Mouse (Mus musculus): ENCODE measurements around the gene Ghrhr. TPM values are rescaled to one million over a fixed set of nuclear protein-coding genes. Genes with fewer than 3 reads are reported as not detected.

Gene Ghrhr
- polyA plus RNA-seq, 2 experiments: 0.02 TPM; not detected in 1

DNA sequence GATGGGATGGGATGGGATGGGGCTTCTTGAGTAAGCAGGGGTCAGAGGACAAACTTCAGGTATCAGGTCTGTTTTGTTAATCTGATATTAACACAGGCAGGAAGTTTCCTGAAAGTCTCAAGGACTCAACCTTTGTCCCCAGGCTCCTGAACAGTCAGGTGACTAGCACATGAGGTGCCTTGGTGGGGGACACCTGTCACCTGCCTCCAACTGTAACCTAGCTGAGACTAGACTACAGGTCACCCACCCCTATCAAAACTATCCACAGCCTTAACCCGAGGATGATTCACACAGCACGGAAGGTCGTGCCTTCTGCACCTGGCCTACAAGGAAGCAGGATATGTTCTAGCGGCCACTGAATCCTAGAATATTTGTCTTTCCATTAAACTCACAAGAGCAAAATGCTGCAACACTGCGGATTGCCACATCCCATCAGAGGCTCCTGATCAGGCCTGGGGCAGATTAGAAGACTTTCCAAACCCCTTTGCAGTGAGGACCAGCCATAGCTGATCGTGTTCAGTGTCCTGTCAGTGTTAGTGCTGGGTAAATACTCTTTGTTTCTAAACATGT is 25.6 kb upstream of the Ghrhr start:
- Histone ChIP-seq H3K36me3 (replicated peaks; ENCODE audit: control insufficient read depth, insufficient read depth, low read depth) (peaks cover 5% of the 10 kb centered on the region), H3K9ac (replicated peaks) (no peak overlapping the region), H3K9me3 (ENCODE audit: control insufficient read depth, low read length) (no peaks in the 10 kb centered on the region), H3K27ac (no peak overlapping the region), H3K4me2 (ENCODE audit: low read depth) (no peak overlapping the region), H3K4me1 (replicated peaks; ENCODE audit: control insufficient read depth in 2 of 2, insufficient read depth in 2 of 2, low read length in 1 of 2) (peaks cover 22 to 28% of the 10 kb centered on the region in 2 experiments), H3K27me3 (ENCODE audit: control insufficient read depth, insufficient read depth, low read length) (no peaks in the 10 kb centered on the region), H3K4me3 (ENCODE audit: insufficient read depth in 1 of 2, low read depth in 2 of 2, low read length in 2 of 2) (no peak overlapping the region)
- WGBS (ENCODE audit: insufficient replicate concordance): 79% methylated on average over 6 of the region's 6 CpGs
- TF ChIP-seq EP300 (IDR thresholded peaks at IDR 0.05; ENCODE audit: low read depth) (no peak), CTCF (IDR thresholded peaks at IDR 0.05; ENCODE audit: low read depth) (no peak)
- no peak for DNase-seq (ENCODE audit: low read depth in 3 of 3, low spot score in 3 of 3)
- ATAC-seq (ENCODE audit: insufficient read depth): no peak

DNA sequence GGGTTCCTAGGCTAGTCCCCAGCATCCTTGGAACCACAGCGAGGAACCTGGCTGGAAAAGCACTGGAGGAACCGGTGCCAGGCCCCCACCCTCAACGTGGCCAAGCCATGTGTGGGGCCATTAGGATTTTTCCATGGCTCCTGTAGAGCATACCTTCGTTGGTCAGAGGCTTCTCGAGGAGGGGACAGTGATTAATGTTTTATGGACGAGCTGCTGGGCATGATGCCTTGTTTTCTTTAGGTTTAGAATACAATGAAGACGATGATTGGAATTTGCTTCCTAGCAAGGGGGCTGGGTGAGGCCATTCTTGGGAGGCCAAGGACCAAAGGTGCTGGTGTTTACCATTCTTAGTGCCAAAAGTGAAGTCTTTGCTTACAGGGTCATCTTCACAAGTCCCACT is 24.4 kb upstream of the Ghrhr start:
- Histone ChIP-seq H3K9me3 (ENCODE audit: control insufficient read depth, low read length) (no peaks in the 10 kb centered on the region), H3K4me2 (ENCODE audit: low read depth) (no peak overlapping the region), H3K4me3 (ENCODE audit: insufficient read depth in 1 of 2, low read depth in 2 of 2, low read length in 2 of 2) (no peak overlapping the region), H3K36me3 (replicated peaks; ENCODE audit: control insufficient read depth, insufficient read depth, low read depth) (no peaks in the 10 kb centered on the region; the same call in 1 of the 2 replicates), H3K27me3 (ENCODE audit: control insufficient read depth, insufficient read depth, low read length) (no peaks in the 10 kb centered on the region), H3K27ac (no peak overlapping the region), H3K9ac (replicated peaks) (no peak overlapping the region), H3K4me1 (replicated peaks; ENCODE audit: control insufficient read depth in 2 of 2, insufficient read depth in 2 of 2, low read length in 1 of 2) (peaks cover 33 to 40% of the 10 kb centered on the region in 2 experiments)
- 69% methylated on average over 7 of the region's 7 CpGs for WGBS (ENCODE audit: insufficient replicate concordance)
- ATAC-seq (ENCODE audit: insufficient read depth) (no peak), DNase-seq (ENCODE audit: low read depth in 3 of 3, low spot score in 3 of 3) (no peak)
- TF ChIP-seq CTCF (IDR thresholded peaks at IDR 0.05; ENCODE audit: low read depth): no peak
- no peak for TF ChIP-seq EP300 (IDR thresholded peaks at IDR 0.05; ENCODE audit: low read depth)

DNA sequence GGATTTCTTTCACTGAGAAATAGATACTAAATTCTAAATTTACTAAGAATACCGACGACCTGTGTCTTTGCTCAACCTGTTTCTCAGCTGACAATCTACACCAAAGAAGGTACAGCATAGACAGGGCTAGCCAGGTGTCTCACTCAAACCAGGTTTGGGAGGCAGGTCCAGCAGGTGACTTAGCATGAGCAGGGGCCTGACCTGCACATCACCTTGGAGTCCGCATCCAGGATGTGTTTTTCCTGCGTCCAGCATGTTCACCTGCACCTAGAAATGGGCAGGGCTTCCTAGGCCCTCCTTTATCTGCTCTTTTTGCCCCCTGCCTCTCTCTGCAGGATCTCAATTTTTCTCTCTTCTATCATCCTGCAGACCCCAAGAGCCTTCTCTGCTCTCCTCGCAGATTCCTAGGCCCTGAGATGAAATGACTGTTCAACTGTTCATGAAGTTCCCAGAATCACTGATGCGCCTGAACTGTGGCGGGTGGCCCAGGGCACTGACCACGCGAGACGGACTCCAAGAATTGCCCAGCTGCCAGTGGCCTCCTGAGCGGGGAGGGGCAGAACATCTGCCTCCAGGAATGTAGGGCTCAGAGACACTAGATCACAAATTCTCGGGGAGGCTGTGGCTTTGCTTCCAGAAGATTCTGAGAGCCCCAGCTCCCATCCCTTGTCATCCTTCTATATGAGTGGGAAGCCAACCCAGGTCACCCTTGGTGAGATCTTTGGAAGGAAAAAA is 22.2 kb upstream of the Ghrhr start:
- peaks cover 31 to 39% of the 10 kb centered on the region in 2 experiments for H3K4me1 ChIP-seq (replicated peaks; ENCODE audit: control insufficient read depth in 2 of 2, insufficient read depth in 2 of 2, low read length in 1 of 2)
- H3K36me3 ChIP-seq (replicated peaks; ENCODE audit: control insufficient read depth, insufficient read depth, low read depth): no peaks in the 10 kb centered on the region
- no peaks in the 10 kb centered on the region for H3K27me3 ChIP-seq (ENCODE audit: control insufficient read depth, insufficient read depth, low read length)
- no peak for ATAC-seq (ENCODE audit: insufficient read depth)
- no peak for TF ChIP-seq CTCF (IDR thresholded peaks at IDR 0.05; ENCODE audit: low read depth)
- no peak for TF ChIP-seq EP300 (IDR thresholded peaks at IDR 0.05; ENCODE audit: low read depth)
- no peaks in the 10 kb centered on the region for H3K9me3 ChIP-seq (ENCODE audit: control insufficient read depth, low read length)
- H3K9ac ChIP-seq (replicated peaks): no peak overlapping the region
- H3K4me3 ChIP-seq (ENCODE audit: insufficient read depth in 1 of 2, low read depth in 2 of 2, low read length in 2 of 2): no peak overlapping the region
- no peak for DNase-seq (ENCODE audit: low read depth in 3 of 3, low spot score in 3 of 3)
- no peak overlapping the region for H3K4me2 ChIP-seq (ENCODE audit: low read depth)
- no peak overlapping the region for H3K27ac ChIP-seq
- WGBS (ENCODE audit: insufficient replicate concordance): 76% methylated on average over 12 of the region's 12 CpGs

DNA sequence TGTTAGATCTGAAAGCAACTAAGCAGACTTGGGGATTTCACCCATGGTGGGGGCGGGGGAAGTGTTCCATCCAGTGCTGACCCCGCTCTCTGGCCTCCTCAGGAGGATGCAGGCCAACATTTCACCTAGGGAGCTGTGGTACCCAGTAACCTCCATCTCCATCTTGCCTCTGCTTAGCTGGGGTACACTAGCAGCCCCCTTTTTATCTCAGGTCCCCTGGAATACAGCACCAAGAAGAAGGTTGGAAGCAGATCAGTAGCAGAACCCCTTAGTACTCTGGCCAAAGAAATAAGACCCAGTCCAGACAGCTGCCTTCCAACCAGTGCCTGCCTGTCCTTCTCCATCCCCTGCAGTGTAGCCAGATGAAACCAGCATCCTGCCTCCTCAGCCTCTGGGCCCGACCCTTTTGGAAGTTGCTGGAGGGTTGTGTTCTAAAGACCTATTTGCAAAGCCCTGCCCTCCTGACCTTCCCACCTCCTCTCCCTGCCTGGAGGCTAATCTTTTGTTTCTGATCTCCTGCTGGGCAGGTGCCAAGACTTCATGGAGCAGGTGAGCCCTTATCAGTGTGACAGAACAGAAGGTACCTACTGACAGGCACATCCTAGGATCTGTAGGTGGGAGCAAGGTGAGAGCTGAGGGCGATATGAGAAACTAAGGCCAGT is 21.5 kb upstream of the Ghrhr start:
- H3K27me3 ChIP-seq (ENCODE audit: control insufficient read depth, insufficient read depth, low read length): no peaks in the 10 kb centered on the region
- WGBS (ENCODE audit: insufficient replicate concordance): 68% methylated on average over 4 of the region's 4 CpGs
- peaks cover 33 to 38% of the 10 kb centered on the region in 2 experiments for H3K4me1 ChIP-seq (replicated peaks; ENCODE audit: control insufficient read depth in 2 of 2, insufficient read depth in 2 of 2, low read length in 1 of 2)
- H3K9ac ChIP-seq (replicated peaks): no peak overlapping the region
- DNase-seq (ENCODE audit: low read depth in 3 of 3, low spot score in 3 of 3): no peak
- H3K9me3 ChIP-seq (ENCODE audit: control insufficient read depth, low read length): no peaks in the 10 kb centered on the region
- TF ChIP-seq EP300 (IDR thresholded peaks at IDR 0.05; ENCODE audit: low read depth) (no peak), CTCF (IDR thresholded peaks at IDR 0.05; ENCODE audit: low read depth) (no peak)
- no peak overlapping the region for H3K27ac ChIP-seq
- H3K36me3 ChIP-seq (replicated peaks; ENCODE audit: control insufficient read depth, insufficient read depth, low read depth): no peaks in the 10 kb centered on the region
- no peak overlapping the region for H3K4me3 ChIP-seq (ENCODE audit: insufficient read depth in 1 of 2, low read depth in 2 of 2, low read length in 2 of 2)
- no peak for ATAC-seq (ENCODE audit: insufficient read depth)
- no peak overlapping the region for H3K4me2 ChIP-seq (ENCODE audit: low read depth)

DNA sequence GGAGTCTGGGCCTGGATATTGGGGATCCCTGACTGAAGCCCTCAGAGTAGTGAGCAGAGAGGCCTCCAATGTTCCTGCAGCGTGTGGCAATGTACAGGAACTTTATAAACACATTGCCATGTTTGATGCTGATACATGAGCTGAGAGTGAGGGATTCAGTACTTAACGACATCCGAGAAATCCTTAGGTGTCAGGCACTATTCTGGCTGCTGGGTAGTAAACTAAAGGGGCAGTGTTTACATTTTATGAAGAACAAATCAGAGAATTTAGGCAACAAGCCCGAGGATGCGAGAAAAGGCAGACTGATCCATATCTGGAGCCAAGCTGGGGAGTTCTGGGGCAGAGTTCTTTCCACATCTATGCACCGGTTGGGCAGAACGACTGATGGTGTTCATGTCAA is 20.5 kb upstream of the Ghrhr start:
- no peak for ATAC-seq (ENCODE audit: insufficient read depth)
- 61% methylated on average over 7 of the region's 7 CpGs for WGBS (ENCODE audit: insufficient replicate concordance)
- H3K4me1 ChIP-seq (replicated peaks; ENCODE audit: control insufficient read depth in 2 of 2, insufficient read depth in 2 of 2, low read length in 1 of 2): peaks cover 43 to 48% of the 10 kb centered on the region in 2 experiments

More for the DNA sequence above, 20.5 kb upstream of the Ghrhr start:
- Histone ChIP-seq H3K9me3 (ENCODE audit: control insufficient read depth, low read length) (no peaks in the 10 kb centered on the region), H3K9ac (replicated peaks) (no peak overlapping the region), H3K36me3 (replicated peaks; ENCODE audit: control insufficient read depth, insufficient read depth, low read depth) (no peaks in the 10 kb centered on the region), H3K4me3 (ENCODE audit: insufficient read depth in 1 of 2, low read depth in 2 of 2, low read length in 2 of 2) (no peak overlapping the region), H3K4me2 (ENCODE audit: low read depth) (no peak overlapping the region), H3K27ac (peak overlapping the region; percentile 58; the same call in 1 of the 2 replicates), H3K27me3 (ENCODE audit: control insufficient read depth, insufficient read depth, low read length) (no peaks in the 10 kb centered on the region)
- DNase-seq (ENCODE audit: low read depth in 3 of 3, low spot score in 3 of 3): no peak
- TF ChIP-seq EP300 (IDR thresholded peaks at IDR 0.05; ENCODE audit: low read depth) (no peak), CTCF (IDR thresholded peaks at IDR 0.05; ENCODE audit: low read depth) (no peak)
